ENCODE assay signal across 13 mouse cellular contexts in the genomic region with DNA sequence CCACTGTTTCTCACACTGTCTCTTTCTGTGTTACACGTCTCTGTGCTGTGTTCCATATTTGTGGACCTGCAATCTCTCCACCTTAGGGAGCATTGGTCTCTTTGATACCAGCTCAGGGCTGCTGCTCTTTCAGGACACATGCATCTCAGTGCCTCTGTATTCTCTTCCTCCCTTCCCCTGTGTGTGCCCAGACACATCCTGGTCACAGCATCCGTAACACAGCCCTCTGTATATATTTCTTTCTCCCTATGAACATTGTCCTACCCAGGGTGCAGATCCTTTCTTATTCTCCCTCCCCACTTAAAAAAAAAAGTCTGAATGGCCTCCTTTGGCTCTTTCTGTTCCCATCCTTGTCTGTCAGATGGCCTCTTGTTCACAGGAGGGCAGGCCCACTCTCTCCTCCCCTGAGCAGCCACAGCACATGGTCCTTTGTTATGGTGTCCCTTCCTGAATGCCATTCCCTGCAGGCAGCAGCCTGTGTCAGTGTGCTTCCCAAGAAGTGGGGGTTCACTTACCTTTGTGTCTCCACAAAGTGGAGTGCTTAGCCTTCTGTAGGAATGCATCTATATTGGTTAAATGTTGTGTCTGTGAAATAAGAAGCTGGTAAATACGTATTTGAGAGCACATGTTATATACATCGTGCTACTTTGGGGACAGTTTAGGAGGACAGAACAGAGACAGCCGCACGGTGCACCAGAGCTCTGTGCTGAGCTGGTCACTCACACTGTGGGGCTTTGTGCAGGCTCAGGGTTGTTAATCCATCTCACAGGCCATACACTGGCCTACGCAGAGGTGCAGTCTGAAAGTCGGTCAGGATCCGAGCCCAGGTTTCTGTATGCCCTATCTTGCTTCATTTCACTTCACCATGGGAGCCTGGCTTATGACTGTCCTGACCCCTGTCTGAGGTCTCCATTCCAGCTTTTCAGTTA. TPM values are rescaled to one million over a fixed set of nuclear protein-coding genes. Genes with fewer than 3 reads are reported as not detected.
DNase-seq lines count a peak whose midpoint lies in the region; ATAC-seq lines count a peak whose summit lies in the region.
"Had no signal": no experiment of that assay in that cellular context is flagged by ENCODE, and none has a peak within 500 bp of the region (broad histone marks: within the 10 kb centered on the region; RNA-seq: fewer than 3 reads in every experiment).

No protein-coding gene starts in this region.

- H3K27me3 ChIP-seq in embryonic facial prominence, embryonic 11.5 days (ENCODE audit: control insufficient read depth, insufficient read depth, low read length): no peaks in the 10 kb centered on the region
- no peaks in the 10 kb centered on the region for H3K27me3 ChIP-seq in hindbrain, embryonic 12.5 days
- H3K27me3 ChIP-seq in midbrain, embryonic 16.5 days (ENCODE audit: control insufficient read depth, insufficient read depth, low read depth, low read length): no peaks in the 10 kb centered on the region

- H3K36me3 ChIP-seq in embryonic facial prominence, embryonic 11.5 days (replicated peaks; ENCODE audit: control insufficient read depth, insufficient read depth, low read depth, low read length): no peaks in the 10 kb centered on the region
- no peaks in the 10 kb centered on the region for H3K36me3 ChIP-seq in hindbrain, embryonic 12.5 days
- no peaks in the 10 kb centered on the region for H3K36me3 ChIP-seq in midbrain, embryonic 16.5 days (ENCODE audit: control insufficient read depth, insufficient read depth, low read length)
- H3K36me3 ChIP-seq: G1E; limb, embryonic 15.5 days had no signal

- 37% methylated on average over 9 of the region's 9 CpGs for WGBS in embryonic facial prominence, embryonic 11.5 days
- 22% methylated on average over 9 of the region's 9 CpGs for WGBS in hindbrain, embryonic 12.5 days
- WGBS in midbrain, embryonic 16.5 days: 16% methylated on average over 9 of the region's 9 CpGs

- ATAC-seq in embryonic facial prominence, embryonic 11.5 days (replicated peaks; ENCODE audit: insufficient number of reproducible peaks, low FRiP score, low TSS enrichment, low read depth): peak; percentile 66
- peak; percentile 83 for ATAC-seq in hindbrain, embryonic 12.5 days (ENCODE audit: low FRiP score)
- peak; percentile 43 for ATAC-seq in midbrain, embryonic 16.5 days

- peak overlapping the region; percentile 0; the same call in 1 of the 2 replicates for H3K9ac ChIP-seq in embryonic facial prominence, embryonic 11.5 days (replicated peaks; ENCODE audit: low read length)
- H3K9ac ChIP-seq in hindbrain, embryonic 12.5 days: peak overlapping the region; percentile 32
- no peak overlapping the region for H3K9ac ChIP-seq in midbrain, embryonic 16.5 days (ENCODE audit: low read depth, low read length)
- H3K9ac ChIP-seq: limb, embryonic 15.5 days had no signal

- H3K9me3 ChIP-seq in embryonic facial prominence, embryonic 11.5 days (replicated peaks; ENCODE audit: control insufficient read depth, low read length): no peaks in the 10 kb centered on the region
- no peaks in the 10 kb centered on the region for H3K9me3 ChIP-seq in hindbrain, embryonic 12.5 days (replicated peaks)
- no peaks in the 10 kb centered on the region for H3K9me3 ChIP-seq in midbrain, embryonic 16.5 days (replicated peaks; ENCODE audit: control insufficient read depth, low read length, poor library complexity, severe bottlenecking)
- H3K9me3 ChIP-seq: G1E; limb, embryonic 15.5 days had no signal

- H3K4me1 ChIP-seq in embryonic facial prominence, embryonic 11.5 days (ENCODE audit: control insufficient read depth, insufficient read depth, low read length): peaks cover 7% of the 10 kb centered on the region; the same call in 1 of the 2 replicates
- peaks cover 73% of the 10 kb centered on the region for H3K4me1 ChIP-seq in hindbrain, embryonic 12.5 days
- H3K4me1 ChIP-seq in midbrain, embryonic 16.5 days (ENCODE audit: control insufficient read depth, insufficient read depth, low read length): peaks cover 55% of the 10 kb centered on the region

- H3K4me2 ChIP-seq in embryonic facial prominence, embryonic 11.5 days (ENCODE audit: low read depth, low read length): no peak overlapping the region
- peak overlapping the region; percentile 22 for H3K4me2 ChIP-seq in hindbrain, embryonic 12.5 days (replicated peaks)
- H3K4me2 ChIP-seq in midbrain, embryonic 16.5 days (ENCODE audit: low read length): no peak overlapping the region
- H3K4me2 ChIP-seq: limb, embryonic 15.5 days had no signal

- DNase-seq in embryo, embryonic 10 days (ENCODE audit: low spot score): peak; percentile 63
- DNase-seq in embryonic facial prominence, embryonic 11.5 days (ENCODE audit: low spot score): no peak
- no peak for DNase-seq in thymus, postnatal 36 days
- DNase-seq in ovary, adult 18-20 months (ENCODE audit: low spot score): no peak
- no peak for DNase-seq in left cerebral cortex, adult 8-10 months (ENCODE audit: low spot score in 2 of 2)
- DNase-seq: heart, postnatal 14 days; kidney, postnatal 25 days; lung, postnatal 14 days; spleen, adult 18-20 months had no signal

- H3K4me3 ChIP-seq in embryonic facial prominence, embryonic 11.5 days (ENCODE audit: low read depth, low read length): no peak overlapping the region
- H3K4me3 ChIP-seq in hindbrain, embryonic 12.5 days: no peak overlapping the region
- H3K4me3 ChIP-seq in midbrain, embryonic 16.5 days (ENCODE audit: low read depth, low read length): no peak overlapping the region
- H3K4me3 ChIP-seq: limb, embryonic 15.5 days had no signal

- H3K27ac ChIP-seq in embryonic facial prominence, embryonic 11.5 days (replicated peaks; ENCODE audit: low read depth, low read length): no peak overlapping the region
- H3K27ac ChIP-seq in hindbrain, embryonic 12.5 days: peak overlapping the region; percentile 85
- 0 out of 2 replicates have a peak overlapping the region, but pooled peaks have one; percentile 30 for H3K27ac ChIP-seq in midbrain, embryonic 16.5 days (ENCODE audit: low read length)
- H3K27ac ChIP-seq: limb, embryonic 15.5 days had no signal

RNA-seq across cellular contexts. Expression of gene Msantd3, which starts 7.1 kb away (rescaled TPM):
- polyA plus RNA-seq in embryonic facial prominence, embryonic 11.5 days (2014; fragmentation: Nextera tagmentation; extraction: Ambion mirVana): 59.4 and 66.3 TPM in 2 replicates
- polyA plus RNA-seq in hindbrain, embryonic 12.5 days (2016; fragmentation: Nextera tagmentation; extraction: Ambion mirVana): 50.8 and 56.1 TPM in 2 replicates
- polyA plus RNA-seq in midbrain, embryonic 16.5 days (2015; fragmentation: Nextera tagmentation; extraction: Ambion mirVana): 23.6 and 29.8 TPM in 2 replicates
- 10 to 100 TPM; 17.2 to 20.0 (median 18.9) TPM for total RNA-seq in left cerebral cortex, adult 8-10 months (2022)
- polyA plus RNA-seq: G1E had no signal

RNA-seq across cellular contexts. Expression of gene Tmeff1, which starts 38.1 kb away (rescaled TPM):
- 147 and 161 TPM in 2 replicates for polyA plus RNA-seq in embryonic facial prominence, embryonic 11.5 days (2014; fragmentation: Nextera tagmentation; extraction: Ambion mirVana)
- polyA plus RNA-seq in hindbrain, embryonic 12.5 days (2016; fragmentation: Nextera tagmentation; extraction: Ambion mirVana): 295 and 300 TPM in 2 replicates
- 228 and 263 TPM in 2 replicates for polyA plus RNA-seq in midbrain, embryonic 16.5 days (2015; fragmentation: Nextera tagmentation; extraction: Ambion mirVana)
- total RNA-seq in left cerebral cortex, adult 8-10 months (2022): 100 to 1,000 TPM; 116 to 134 (median 123) TPM
- total RNA-seq: G1E had no signal
- polyA plus RNA-seq: G1E had no signal
